8 mouse cellular contexts compared by ENCODE assay signal in the genomic region with DNA sequence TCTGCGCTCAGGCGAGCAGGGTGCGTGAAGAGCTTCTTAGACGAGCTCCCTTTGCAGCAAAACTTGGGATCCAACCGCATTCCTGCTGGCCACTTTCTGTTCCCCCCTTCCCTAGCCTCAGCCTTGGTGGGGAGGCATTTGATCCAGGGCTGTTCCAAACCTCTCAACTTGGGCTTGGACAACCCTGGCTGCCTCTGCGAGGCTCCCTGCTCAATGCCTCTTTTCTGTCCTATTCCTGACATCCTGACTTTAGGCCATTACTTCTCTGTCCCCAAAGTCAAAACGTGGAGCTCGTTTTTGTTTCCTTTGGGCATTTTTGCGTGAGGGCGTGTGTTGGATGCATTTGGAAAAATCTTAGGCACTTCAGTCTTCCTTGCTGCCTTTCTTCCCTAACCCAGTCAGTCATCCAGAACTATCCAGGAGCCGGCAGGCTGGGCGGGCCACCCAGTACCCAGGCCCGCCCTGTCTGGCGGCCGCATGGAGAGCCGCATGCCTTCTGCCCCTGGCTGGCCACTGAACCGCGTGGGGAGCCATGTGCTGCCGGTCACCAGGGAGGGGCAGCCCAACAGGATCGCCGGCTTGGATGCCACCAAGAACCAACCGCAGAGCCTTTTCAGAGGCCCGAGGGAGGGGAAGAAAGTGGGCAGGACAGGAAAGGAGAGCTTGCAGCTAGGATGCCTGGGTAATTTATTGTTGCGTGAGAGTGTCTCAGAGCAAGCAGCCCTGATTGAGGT. TPM values are rescaled to one million over a fixed set of nuclear protein-coding genes. Genes with fewer than 3 reads are reported as not detected.
DNase-seq lines count a peak whose midpoint lies in the region; ATAC-seq lines count a peak whose summit lies in the region.

No protein-coding gene starts in this region.

- 28% methylated on average over 24 of the region's 24 CpGs for WGBS in hindbrain, embryonic 14.5 days

- H3K9me3 ChIP-seq in hindbrain, embryonic 14.5 days (ENCODE audit: control insufficient read depth, low read length), result no peaks in the 10 kb centered on the region

- peak overlapping the region; percentile 31; the same call in 1 of the 2 replicates for H3K9ac ChIP-seq in hindbrain, embryonic 14.5 days

- peaks cover 33% of the 10 kb centered on the region for H3K27me3 ChIP-seq in hindbrain, embryonic 14.5 days (ENCODE audit: control insufficient read depth, insufficient read depth, low read length)

- ATAC-seq in hindbrain, embryonic 14.5 days (ENCODE audit: low FRiP score), result 0 out of 2 replicates have a peak, but pooled peaks have one; percentile 40

- H3K4me2 ChIP-seq in hindbrain, embryonic 14.5 days (replicated peaks), result peak overlapping the region; percentile 43

- peak; percentile 42 for DNase-seq in adipocyte (ENCODE audit: low spot score)
- DNase-seq in cerebellum, postnatal 10 days, result peak; percentile 30 to 56
- peak; percentile 79 to 84 for DNase-seq in gastrocnemius, adult 8-10 months (ENCODE audit: low spot score in 2 of 2)
- no peak for DNase-seq in hindbrain, embryonic 14.5 days (ENCODE audit: low spot score)
- peak; percentile 24 for DNase-seq in left cerebral cortex, adult 11 months (ENCODE audit: low spot score)
- peak; percentile 89 for DNase-seq in lung, postnatal 10 days
- DNase-seq in ovary, postnatal 10 days (ENCODE audit: low spot score), result peak; percentile 23
- DNase-seq in thymus, postnatal 25 days, result no peak

- 0 out of 2 replicates have a peak, but pooled peaks cover 4% of the 10 kb centered on the region for H3K4me1 ChIP-seq in hindbrain, embryonic 14.5 days (replicated peaks; ENCODE audit: control insufficient read depth, insufficient read depth, low read length)

- no peak overlapping the region for H3K27ac ChIP-seq in hindbrain, embryonic 14.5 days

- H3K4me3 ChIP-seq in hindbrain, embryonic 14.5 days (replicated peaks; ENCODE audit: low read length), result no peak overlapping the region

- no peaks in the 10 kb centered on the region for H3K36me3 ChIP-seq in hindbrain, embryonic 14.5 days (replicated peaks; ENCODE audit: control insufficient read depth, insufficient read depth)

RNA-seq across cellular contexts. Expression of gene Prps1, which starts 54.5 kb away (rescaled TPM):
- 10 to 100 TPM; 36.7 to 39.6 (median 38.5) TPM for total RNA-seq in gastrocnemius, adult 8-10 months (2022)
- polyA plus RNA-seq in hindbrain, embryonic 14.5 days (2014; fragmentation: Nextera tagmentation; extraction: Ambion mirVana), result 89.4 and 98.9 TPM in 2 replicates

Comparison
In these comparisons a context has a peak if more than half of its experiments do, and no peak if none do; other contexts are left out.
1. DNase-seq: peak in adipocyte (single experiment), cerebellum, postnatal 10 days (2 of 2), gastrocnemius, adult 8-10 months (2 of 2), left cerebral cortex, adult 11 months (single experiment), lung, postnatal 10 days (single experiment) and ovary, postnatal 10 days (single experiment); none in hindbrain, embryonic 14.5 days (single experiment) and thymus, postnatal 25 days (single experiment).